Mouse (Mus musculus) gastrocnemius, adult 2 months (tissue): Measurements from ENCODE around the gene Ttll9. TPM values are rescaled to one million over a fixed set of nuclear protein-coding genes. Genes with fewer than 3 reads are reported as not detected.

Experiments
- DNase-seq: peaks from one replicate; pipeline ENCODE4 v3.0.0; 2022
- H3K27ac ChIP-seq: fragments of 200-600 bp; 2 replicates; pipeline ENCODE4 v1.8.1; 2022; ENCODE audit warnings: mild to moderate bottlenecking
- H3K4me3 ChIP-seq: fragments of 200-600 bp; 2 replicates; pipeline ENCODE4 v1.8.1; 2022; ENCODE audit warnings: mild to moderate bottlenecking, moderate library complexity
- CTCF ChIP-seq: fragments of 200-600 bp; IDR thresholded peaks from 2 replicates; pipeline ENCODE4 v1.8.1; 2022; ENCODE audit warnings: antibody characterized with exemption, mild to moderate bottlenecking, moderate library complexity
- intact Hi-C: fragments of 180-260 bp; cut with DNase I; formaldehyde crosslinking; loops from one replicate; pipeline ENCODE4 v1.15.1; 2025
- total RNA-seq, 2 experiments: library from RNA; stranded (reverse); gene quantifications; 2 replicates each; pipeline ENCODE4 v1.2.3; 2021

The Ttll9 gene
- total RNA-seq, 2 experiments from 2014 or later = not detected

- intact Hi-C loops = no loop called here
- Histone ChIP-seq H3K4me3 (no peak overlapping the region), H3K27ac (no peak overlapping the region)
- DNase-seq = no peak
- TF ChIP-seq CTCF = no peak
Observed at GRCm38 (mm10) chr2:153026052-153026451, 63.8 kb downstream of the Ttll9 start.

DNA sequence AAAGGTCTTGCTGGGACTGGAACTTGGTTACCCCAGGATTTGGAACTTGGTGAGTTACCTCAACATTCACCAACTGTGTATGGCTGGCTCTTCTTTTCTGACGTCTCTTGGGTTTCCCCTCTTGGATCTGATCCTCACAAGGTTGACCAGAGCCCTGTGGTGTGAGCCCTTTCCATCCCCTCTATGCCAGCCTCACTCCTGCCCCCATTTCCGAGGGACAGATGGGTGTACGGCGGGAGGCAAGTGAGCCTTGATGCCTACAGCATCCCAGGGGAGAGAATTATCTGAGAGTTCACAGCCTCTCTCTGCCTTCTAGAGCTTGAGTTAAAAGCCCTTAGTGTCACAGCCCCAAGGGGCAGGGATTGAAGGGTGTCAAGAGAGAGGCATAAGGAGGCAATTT, 65.2 kb downstream of the Ttll9 start:
- no peak for TF ChIP-seq CTCF
- Histone ChIP-seq H3K4me3 (no peak overlapping the region), H3K27ac (no peak overlapping the region)
- intact Hi-C loops = no loop called here
- DNase-seq = no peak

DNA sequence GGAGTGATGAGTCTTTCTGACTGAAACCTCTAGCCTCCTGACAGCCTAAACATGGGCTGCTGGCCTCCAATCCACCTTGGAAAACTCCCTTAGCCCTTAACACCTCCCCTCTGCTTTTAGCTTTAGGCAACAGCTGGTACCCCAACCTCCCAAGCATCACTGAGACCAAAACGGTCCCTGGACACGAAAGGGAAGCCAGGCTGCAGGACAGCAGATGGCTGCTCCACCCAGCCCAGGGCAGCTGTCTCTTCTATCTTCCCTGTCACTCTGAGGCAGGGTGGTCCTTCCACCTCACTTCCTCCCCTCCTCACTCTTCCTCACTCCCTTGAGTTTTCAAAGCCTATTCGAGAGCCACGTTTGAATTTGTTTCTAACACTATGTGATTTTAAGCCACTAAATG, 68.1 kb downstream of the Ttll9 start:
- Histone ChIP-seq H3K27ac (no peak overlapping the region), H3K4me3 (no peak overlapping the region)
- intact Hi-C loops = no loop called here
- no peak for TF ChIP-seq CTCF
- no peak for DNase-seq

DNA sequence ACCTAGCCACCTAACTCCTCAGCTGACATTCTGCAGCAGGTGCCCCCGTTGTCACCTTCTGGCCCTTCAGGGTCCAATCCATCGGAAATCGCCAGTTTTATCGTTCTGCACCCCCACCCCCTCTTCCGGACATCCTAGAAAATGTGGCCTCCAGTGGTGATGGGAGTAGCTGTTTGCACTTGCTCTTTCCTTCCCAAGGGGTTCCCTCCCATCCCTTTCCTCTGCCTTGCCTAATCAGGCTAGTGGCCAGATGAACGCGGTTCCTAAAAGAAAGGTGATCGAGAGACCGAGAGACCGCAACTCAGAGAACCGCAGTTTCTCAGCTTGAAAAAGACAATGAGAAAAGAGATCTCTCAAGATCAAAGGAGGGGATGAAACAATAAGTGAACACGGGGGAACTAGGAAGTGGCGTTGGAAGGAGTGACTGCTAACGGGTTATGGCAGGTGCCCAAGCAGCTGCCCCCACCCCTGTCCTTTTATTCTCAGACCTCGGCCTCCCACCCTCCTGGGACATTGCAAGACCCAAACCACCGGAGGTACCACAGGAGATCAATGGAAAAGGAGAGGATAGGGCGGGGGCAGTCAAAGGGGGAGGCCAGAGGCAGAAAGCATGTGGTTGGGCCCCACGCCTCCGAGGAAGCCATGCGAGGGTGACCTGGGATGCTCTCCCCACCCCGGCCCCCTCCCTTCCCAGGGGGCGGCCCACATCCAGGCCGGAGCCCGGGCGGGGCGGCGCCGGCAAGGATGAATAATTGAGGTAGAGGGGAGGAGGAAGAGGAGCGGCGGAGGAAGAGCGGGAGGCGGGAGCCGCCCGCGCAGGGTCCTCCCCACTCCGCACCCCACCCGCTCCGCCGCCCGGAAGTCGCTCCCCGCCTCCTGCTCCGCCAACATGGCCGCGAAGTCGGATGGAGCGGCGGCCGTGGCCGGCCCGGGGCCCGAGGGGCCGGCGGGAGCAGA, 69.1 kb downstream of the Ttll9 start, which contains the start of gene Xkr7:
Gene Xkr7 (plus strand): TSS at position 727 of the 957 bp plus-strand sequence.
- Histone ChIP-seq H3K27ac (no peak within 1 kb of the TSS), H3K4me3 (peak within 1 kb of the TSS; percentile 19)
- DNase-seq = no peak
- intact Hi-C loops = no loop called here
- no peak for TF ChIP-seq CTCF

DNA sequence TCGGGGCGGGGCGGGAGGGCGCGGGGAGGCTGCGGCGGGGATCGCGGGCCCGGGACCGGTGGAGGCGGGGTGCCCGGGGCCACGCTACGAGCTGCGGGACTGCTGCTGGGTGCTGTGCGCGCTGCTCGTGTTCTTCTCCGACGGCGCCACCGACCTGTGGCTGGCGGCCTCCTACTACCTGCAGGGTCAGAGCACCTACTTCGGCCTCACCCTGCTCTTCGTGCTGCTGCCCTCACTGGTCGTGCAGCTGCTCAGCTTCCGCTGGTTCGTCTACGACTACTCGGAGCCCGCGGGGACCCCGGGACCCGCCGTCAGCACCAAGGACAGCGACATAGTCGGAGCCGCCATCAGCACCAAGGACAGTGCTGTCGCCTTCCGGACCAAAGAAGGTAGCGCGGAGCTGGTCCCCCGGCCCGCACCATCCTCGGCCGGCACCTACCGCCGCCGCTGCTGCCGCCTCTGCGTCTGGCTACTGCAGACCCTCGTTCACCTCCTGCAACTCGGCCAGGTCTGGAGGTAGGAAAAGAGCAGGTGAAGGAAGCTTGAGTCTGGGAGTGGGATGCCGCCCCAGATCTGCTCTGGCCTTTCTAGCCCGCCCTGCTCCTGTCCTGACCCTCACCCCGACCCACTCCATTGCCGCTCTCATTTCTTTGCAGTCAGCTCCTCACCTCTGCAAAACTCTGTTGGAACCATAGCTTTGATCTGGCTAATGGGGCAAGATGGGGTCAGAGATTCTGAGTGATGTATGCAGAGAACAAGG, 70.0 kb downstream of the Ttll9 start:
- Histone ChIP-seq H3K27ac (no peak overlapping the region), H3K4me3 (peak overlapping the region; percentile 19)
- intact Hi-C loops = no loop called here
- no peak for TF ChIP-seq CTCF
- peak; percentile 75 for DNase-seq

GRCm38 (mm10) chr2:153032973-153033372, 70.7 kb downstream of the Ttll9 start:
- no peak for TF ChIP-seq CTCF
- Histone ChIP-seq H3K27ac (no peak overlapping the region), H3K4me3 (no peak overlapping the region)
- no peak for DNase-seq
- intact Hi-C loops = no loop called here

DNA sequence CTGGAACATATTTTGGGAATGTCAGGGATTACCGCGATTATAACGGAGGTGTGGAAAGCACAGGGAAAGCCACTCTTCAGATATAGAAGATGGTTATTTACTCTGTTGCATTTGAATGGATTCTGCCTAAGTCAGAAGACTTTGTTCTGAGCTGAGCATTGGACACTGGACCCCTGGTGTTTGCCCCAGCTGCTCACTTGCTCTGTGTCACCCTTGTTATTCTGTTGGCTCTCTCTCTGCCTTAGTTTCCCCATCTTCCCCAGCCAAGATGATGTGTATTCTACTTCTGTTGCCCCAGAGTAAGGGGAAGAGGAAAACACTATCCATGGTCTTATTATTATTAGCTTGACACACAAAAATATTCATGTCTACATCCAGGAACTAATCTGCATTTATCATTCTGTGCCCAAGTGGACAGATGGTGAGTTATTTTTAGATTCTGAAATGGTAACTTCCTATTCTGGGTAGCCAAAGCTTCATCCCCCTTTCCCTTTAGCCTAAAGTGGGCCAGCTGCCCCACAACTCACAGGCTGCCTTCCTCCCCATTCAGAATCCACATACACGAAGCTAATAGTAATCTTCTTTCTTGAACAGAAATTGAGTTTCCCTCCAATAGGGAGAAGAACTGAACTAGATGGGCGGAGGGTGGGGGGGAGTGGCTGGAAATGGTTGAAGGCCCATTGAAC, 71.4 kb downstream of the Ttll9 start:
- H3K4me3 ChIP-seq = no peak overlapping the region
- intact Hi-C loops = no loop called here
- no peak for DNase-seq
- TF ChIP-seq CTCF = no peak
- H3K27ac ChIP-seq = no peak overlapping the region

DNA sequence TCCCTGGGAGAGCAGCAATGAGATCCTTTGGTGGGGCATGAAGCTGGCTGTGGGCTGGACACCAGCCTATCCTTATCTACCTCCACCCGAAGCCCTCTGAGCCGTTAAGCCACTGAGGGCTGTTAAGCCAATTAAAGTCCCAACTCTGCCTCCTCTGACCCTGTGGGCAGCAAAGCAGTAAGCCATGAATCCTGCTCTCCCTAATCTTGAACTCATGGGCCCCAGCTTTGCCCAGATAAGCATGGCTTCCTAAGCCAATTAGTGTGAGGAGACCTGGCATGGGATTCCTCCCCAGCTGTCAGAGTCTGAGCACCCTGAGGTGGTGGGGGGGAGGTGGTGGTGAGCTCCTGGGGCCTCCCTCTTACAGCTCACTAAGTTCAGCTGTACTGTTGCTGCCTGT, 74.4 kb downstream of the Ttll9 start:
- Histone ChIP-seq H3K27ac (no peak overlapping the region), H3K4me3 (no peak overlapping the region)
- no peak for DNase-seq
- intact Hi-C loops = no loop called here
- no peak for TF ChIP-seq CTCF

DNA sequence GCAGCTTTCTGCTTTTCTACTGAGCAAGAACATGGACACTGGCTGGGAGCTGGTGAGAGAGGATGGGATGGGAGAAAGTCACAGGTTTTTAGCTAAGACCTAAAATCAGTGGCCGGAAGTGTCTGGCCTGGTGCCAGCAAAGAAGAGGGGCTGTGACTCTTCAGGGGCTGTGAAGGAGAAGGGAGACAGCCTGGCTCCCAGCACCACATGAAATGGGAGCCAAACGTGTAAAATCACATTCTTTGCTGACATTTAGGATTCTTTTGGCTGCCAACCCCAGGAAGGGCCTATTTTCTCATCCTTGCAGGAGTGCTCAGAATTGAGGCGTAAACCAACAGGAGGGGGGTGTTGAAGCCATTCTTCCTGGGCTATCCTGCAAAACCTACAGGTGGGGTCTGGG, 81.6 kb downstream of the Ttll9 start:
- no peak for DNase-seq
- Histone ChIP-seq H3K27ac (no peak overlapping the region), H3K4me3 (no peak overlapping the region)
- intact Hi-C loops = no loop called here
- no peak for TF ChIP-seq CTCF

GRCm38 (mm10) chr2:153045884-153046299, 83.6 kb downstream of the Ttll9 start:
- TF ChIP-seq CTCF = no peak
- DNase-seq = no peak
- no peak overlapping the region for H3K27ac ChIP-seq
- intact Hi-C loops = no loop called here
- no peak overlapping the region for H3K4me3 ChIP-seq

- peak; percentile 67 for TF ChIP-seq CTCF
- no peak overlapping the region for H3K27ac ChIP-seq
- intact Hi-C loops = loop anchor here (2.0 kb wide), 1 partner anchor 95 kb away; no protein-coding TSS in a partner anchor
- H3K4me3 ChIP-seq = no peak overlapping the region
- no peak for DNase-seq
Observed at GRCm38 (mm10) chr2:153047828-153048465, 85.7 kb downstream of the Ttll9 start.
